Mouse (Mus musculus) heart, postnatal 0 days (tissue): ENCODE data around the gene Tpk1.

Experiments used
- CTCF ChIP-seq: IDR thresholded peaks from 2 replicates; pipeline ENCODE4 v1.5.1; 2016; ENCODE audit warnings: antibody characterized with exemption, control low read depth, low read depth
- EP300 ChIP-seq: IDR thresholded peaks from 2 replicates; pipeline ENCODE4 v1.6.1; 2016; ENCODE audit warnings: antibody characterized with exemption, low read depth

- TF ChIP-seq CTCF: peak; percentile 62
- TF ChIP-seq EP300: no peak
Measured at GRCm38 (mm10) chr6:43395538-43395937, 270.5 kb downstream of the Tpk1 start.
